Mouse (Mus musculus): ENCODE results near the gene Rabgap1l. TPM values are rescaled to one million over a fixed set of nuclear protein-coding genes. Genes with fewer than 3 reads are reported as not detected.

Rabgap1l gene
- total and polyA plus RNA-seq, 3 experiments: 12.9 to 325 (median 302) TPM

GRCm38 (mm10) chr1:160176903-160177302, 616.1 kb downstream of the Rabgap1l start:
- DNase-seq (ENCODE audit: low spot score): no peak
- Histone ChIP-seq H3K27me3 (ENCODE audit: insufficient read depth, low read length) (peaks cover 35% of the 10 kb centered on the region), H3K36me3 (replicated peaks) (no peaks in the 10 kb centered on the region), H3K4me3 (ENCODE audit: low read depth, low read length) (no peak overlapping the region), H3K4me1 (ENCODE audit: insufficient read depth, low read depth, low read length) (0 out of 2 replicates have a peak, but pooled peaks cover 2% of the 10 kb centered on the region), H3K9me3 (replicated peaks) (no peaks in the 10 kb centered on the region)
- ATAC-seq (ENCODE audit: extremely low read depth, insufficient number of reproducible peaks, low FRiP score, poor library complexity, severe bottlenecking): no peak
- TF ChIP-seq POLR2AphosphoS5 (IDR thresholded peaks at IDR 0.05; ENCODE audit: insufficient replicate concordance, low read depth, low read length) (no peak), CTCF (IDR thresholded peaks at IDR 0.05; ENCODE audit: low read depth, low read length) (no peak), GATA1 (IDR thresholded peaks at IDR 0.05; ENCODE audit: borderline replicate concordance, low read length) (no peak), TAL1 (conservative IDR thresholded peaks at IDR 0.05; ENCODE audit: low read depth, low read length) (no peak), GATA2 (IDR thresholded peaks at IDR 0.05; ENCODE audit: borderline replicate concordance, low read depth, low read length) (no peak)

Other genes starting within 250 kb of the Rabgap1l start
- gene Rc3h1, start 113.2 kb upstream of the Rabgap1l start, total RNA-seq (2014; fragmentation: Nextera tagmentation): 46.5 and 53.6 TPM in 2 replicates
- 19.5 and 27.0 TPM in 2 replicates for gene Rc3h1, start 113.2 kb upstream of the Rabgap1l start, total RNA-seq (2017)
- gene Rc3h1, start 113.2 kb upstream of the Rabgap1l start, polyA plus RNA-seq (2012): 0.90 and 1.3 TPM in 2 replicates
- 1.3 and 1.8 TPM in 2 replicates for gene Serpinc1, start 185.4 kb upstream of the Rabgap1l start, total RNA-seq (2014; fragmentation: Nextera tagmentation)
- 0.81 and 1.2 TPM in 2 replicates for gene Serpinc1, start 185.4 kb upstream of the Rabgap1l start, total RNA-seq (2017)
- gene Serpinc1, start 185.4 kb upstream of the Rabgap1l start, polyA plus RNA-seq (2012): 0.13 and 0.17 TPM in 2 replicates
- gene Zbtb37, start 241.6 kb upstream of the Rabgap1l start, total RNA-seq (2014; fragmentation: Nextera tagmentation): 11.1 and 11.6 TPM in 2 replicates
- 5.8 and 8.5 TPM in 2 replicates for gene Zbtb37, start 241.6 kb upstream of the Rabgap1l start, total RNA-seq (2017)
- 0.08 and 0.21 TPM in 2 replicates for gene Zbtb37, start 241.6 kb upstream of the Rabgap1l start, polyA plus RNA-seq (2012)

Data from G1E (cell line).